Mouse (Mus musculus) bone marrow, adult 2 months (tissue): ENCODE data around the gene Aox3. TPM values are rescaled to one million over a fixed set of nuclear protein-coding genes. Genes with fewer than 3 reads are reported as not detected.

Experiments used
- H3K27ac ChIP-seq: fragments of 200-500 bp; 2 replicates; pipeline ENCODE4 v1.5.1; 2012; ENCODE audit warnings: low read depth, mild to moderate bottlenecking, control low read depth, inconsistent platforms, low read length; ENCODE audit not compliant: control insufficient read depth, poor library complexity, insufficient read depth
- H3K4me1 ChIP-seq: fragments of 200-500 bp; 2 replicates; pipeline ENCODE4 v1.6.1; 2011; ENCODE audit warnings: low read length; ENCODE audit not compliant: control insufficient read depth, insufficient read depth
- H3K4me3 ChIP-seq: fragments of 200-500 bp; replicated peaks from 2 replicates; pipeline ENCODE3; 2011; ENCODE audit warnings: mild to moderate bottlenecking, low read depth, low read length, control low read depth; ENCODE audit not compliant: control insufficient read depth
- CTCF ChIP-seq: fragments of 200-500 bp; IDR thresholded peaks from 2 replicates; pipeline ENCODE4 v1.5.1; 2011; ENCODE audit warnings: low read length, control low read depth; ENCODE audit not compliant: control insufficient read depth, insufficient read depth
- POLR2A ChIP-seq: fragments of 200-500 bp; IDR thresholded peaks from 2 replicates; pipeline ENCODE4 v1.6.1; 2011; ENCODE audit warnings: low read depth, mild to moderate bottlenecking, control low read depth, low read length, borderline replicate concordance; ENCODE audit not compliant: control insufficient read depth
- WGBS: fragments of 180-500 bp; shearing (Covaris S2); methylation state at CpG from one replicate; pipeline ENCODE4 v1.1.7; 2018; 5-methylcytosine and 5-hydroxymethylcytosine counted together
- polyA plus RNA-seq: library from polyadenylated mRNA; stranded (reverse); fragments of >200 nt; gene quantifications from 2 replicates; pipeline ENCODE4 v1.2.4, GENCODE M21; 2011; ENCODE audit warnings: low replicate concordance; ENCODE audit not compliant: missing spikeins, insufficient read depth, insufficient read length

The Aox3 gene
- polyA plus RNA-seq, 1 experiment: 1.5 TPM

GRCm38 (mm10) chr1:58140607-58141006, 27.7 kb downstream of the Aox3 start:
- TF ChIP-seq POLR2A: no peak
- TF ChIP-seq CTCF: no peak

GRCm38 (mm10) chr1:58144384-58145069, 31.6 kb downstream of the Aox3 start:
- Histone ChIP-seq H3K4me3 (no peak overlapping the region), H3K27ac (no peak overlapping the region), H3K4me1 (no peaks in the 10 kb centered on the region)
- no peak for TF ChIP-seq CTCF
- TF ChIP-seq POLR2A: no peak
- 64% methylated on average over 10 of the region's 10 CpGs for WGBS

More at GRCm38 (mm10) chr1:58140607-58141006, 27.7 kb downstream of the Aox3 start:
- 82% methylated on average over 5 of the region's 5 CpGs for WGBS
- H3K4me3 ChIP-seq: no peak overlapping the region
- H3K4me1 ChIP-seq: no peaks in the 10 kb centered on the region
- no peak overlapping the region for H3K27ac ChIP-seq

DNA sequence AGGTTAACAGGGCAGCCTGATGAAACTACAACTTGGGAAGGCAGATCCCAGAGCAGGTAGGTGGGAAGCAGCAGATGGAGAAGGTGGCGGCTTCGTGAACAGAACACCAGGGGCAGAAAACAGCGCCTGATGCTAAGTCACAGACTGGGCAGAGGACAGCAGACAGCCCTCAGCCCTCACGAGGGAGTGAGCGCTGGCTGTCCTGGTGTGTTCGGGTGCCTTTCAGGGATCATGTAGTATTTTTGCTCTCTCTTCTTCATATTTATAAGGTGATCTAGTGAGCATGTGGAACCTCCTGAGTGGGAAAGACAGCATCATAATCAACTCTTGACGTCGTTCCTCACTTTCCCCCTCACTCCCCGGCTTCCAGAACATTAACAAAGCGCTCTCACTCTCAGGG, 33.1 kb downstream of the Aox3 start:
- Histone ChIP-seq H3K4me3 (no peak overlapping the region), H3K4me1 (no peaks in the 10 kb centered on the region), H3K27ac (no peak overlapping the region)
- TF ChIP-seq POLR2A (no peak), CTCF (no peak)
- 83% methylated on average over 10 of the region's 10 CpGs for WGBS

- H3K4me1 ChIP-seq: no peaks in the 10 kb centered on the region
- no peak overlapping the region for H3K4me3 ChIP-seq
- 53% methylated on average over 6 of the region's 6 CpGs for WGBS
- no peak overlapping the region for H3K27ac ChIP-seq
- no peak for TF ChIP-seq CTCF
- TF ChIP-seq POLR2A: no peak
Observed at GRCm38 (mm10) chr1:58147776-58148175, 34.8 kb downstream of the Aox3 start.

- no peak overlapping the region for H3K27ac ChIP-seq
- H3K4me3 ChIP-seq: no peak overlapping the region
- WGBS: 74% methylated on average over 8 of the region's 8 CpGs
- TF ChIP-seq POLR2A: no peak
- TF ChIP-seq CTCF: no peak
- no peaks in the 10 kb centered on the region for H3K4me1 ChIP-seq
Observed at GRCm38 (mm10) chr1:58152247-58152646, 39.3 kb downstream of the Aox3 start.

DNA sequence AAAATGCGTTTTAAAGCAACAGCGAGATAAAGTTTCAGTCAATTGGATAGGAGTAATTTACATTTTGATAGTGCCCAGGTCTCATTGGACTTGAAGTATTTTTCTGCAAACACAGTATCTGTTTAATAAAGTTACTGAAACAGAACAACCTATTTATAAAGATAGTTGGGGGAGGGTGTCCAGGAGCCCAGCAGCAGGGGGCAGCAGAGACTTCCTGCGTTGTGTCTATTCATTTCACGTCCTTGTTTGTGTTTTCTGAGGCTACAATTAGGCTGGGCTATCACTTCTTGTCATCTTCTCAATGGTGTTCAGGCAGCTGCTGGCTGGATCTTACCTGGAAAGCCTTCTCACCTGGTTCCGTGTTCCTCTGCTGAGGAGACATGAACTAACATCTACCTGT, 43.8 kb downstream of the Aox3 start:
- no peak overlapping the region for H3K4me3 ChIP-seq
- no peak overlapping the region for H3K27ac ChIP-seq
- no peak for TF ChIP-seq POLR2A
- peak; percentile 56; the same call in 1 of the 2 replicates for TF ChIP-seq CTCF
- H3K4me1 ChIP-seq: no peaks in the 10 kb centered on the region
- WGBS: 49% methylated on average over 5 of the region's 5 CpGs

DNA sequence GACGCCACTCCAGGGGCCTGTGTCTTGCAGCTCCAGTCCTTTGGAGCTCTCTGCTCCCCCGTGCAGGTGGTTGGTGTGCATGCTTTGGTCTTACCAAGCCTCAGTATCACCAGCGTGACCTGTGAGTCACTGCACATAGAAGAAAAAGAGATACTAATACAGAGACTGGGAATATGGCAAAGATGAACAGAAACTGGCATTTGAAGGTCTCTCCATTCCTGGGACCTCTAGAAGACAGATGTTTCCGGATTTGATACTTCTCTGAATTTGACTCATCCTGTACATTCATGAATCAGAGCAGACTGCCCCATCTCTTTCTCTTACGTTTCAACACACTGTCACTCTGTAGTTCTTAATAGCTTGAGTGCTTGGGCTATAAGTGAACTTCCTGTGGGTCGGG, 57.0 kb downstream of the Aox3 start:
- Histone ChIP-seq H3K4me3 (no peak overlapping the region), H3K27ac (no peak overlapping the region), H3K4me1 (no peaks in the 10 kb centered on the region)
- 57% methylated on average over 6 of the region's 6 CpGs for WGBS
- TF ChIP-seq CTCF (no peak), POLR2A (no peak)

DNA sequence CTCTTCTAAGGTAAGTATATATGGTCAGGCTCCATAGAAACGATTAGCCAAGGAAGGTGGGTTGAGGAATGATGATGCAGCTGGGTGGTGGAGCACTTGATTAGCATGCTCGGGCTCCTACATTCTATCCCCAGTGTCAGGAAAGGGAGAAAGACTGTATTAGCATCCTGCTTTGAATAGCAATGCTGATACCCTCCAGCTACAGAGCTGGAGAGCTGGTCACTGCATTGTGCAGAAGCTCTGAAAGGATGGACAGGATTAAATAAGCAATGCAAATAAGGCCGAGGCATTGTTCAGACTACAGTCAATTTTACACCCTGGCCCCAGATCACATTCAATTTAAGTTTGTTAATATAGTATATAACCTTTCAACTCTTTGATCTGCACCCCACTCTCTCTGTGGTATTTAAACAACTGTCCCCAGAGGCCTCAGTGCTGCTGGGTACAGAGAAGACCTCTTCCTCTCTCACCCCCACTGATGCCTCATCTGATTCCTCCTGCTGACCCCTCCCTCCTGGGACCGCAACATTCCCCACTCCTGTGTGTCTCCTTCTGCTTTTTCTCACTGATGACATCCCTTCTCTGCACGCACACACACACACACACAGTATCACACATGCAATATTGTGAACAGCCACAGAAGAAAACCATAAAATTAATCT, 75.7 kb downstream of the Aox3 start:
- WGBS: 66% methylated on average over 5 of the region's 5 CpGs
- Histone ChIP-seq H3K4me3 (no peak overlapping the region), H3K4me1 (no peaks in the 10 kb centered on the region), H3K27ac (no peak overlapping the region)
- no peak for TF ChIP-seq POLR2A
- no peak for TF ChIP-seq CTCF
